Mouse (Mus musculus) heart, embryonic 14.5 days (tissue): ENCODE results near the gene Fate1. TPM values are rescaled to one million over a fixed set of nuclear protein-coding genes. Genes with fewer than 3 reads are reported as not detected.
"Not testable (repeated sequence)": the region's sequence is repeated elsewhere in the genome, so short reads cannot be mapped to it uniquely, and the experiment has no call there.

Experiments
- ATAC-seq: fragments of 200-750 bp; cut with Nextera tagmentation; 2 replicates; pipeline ENCODE4 v1.8.0; 2017; ENCODE audit warnings: low read depth, moderate TSS enrichment; ENCODE audit not compliant: insufficient number of reproducible peaks, insufficient read depth, low FRiP score
- H3K27ac ChIP-seq, 2 experiments: fragments of 200-500 bp in 1 of 2; fragments of 300-500 bp in 1 of 2; sonication (generic) in 1 of 2; replicated peaks in 1 of 2; 2 replicates each; pipeline ENCODE4 v1.5.1; 2012 to 2014; ENCODE audit warnings: low read depth in 2 of 2, low read length in 2 of 2, control low read depth in 1 of 2, mild to moderate bottlenecking in 1 of 2, mixed read lengths in 1 of 2; ENCODE audit not compliant: control insufficient read depth in 1 of 2, insufficient read depth in 1 of 2
- H3K27me3 ChIP-seq: fragments of 300-500 bp; sonication (generic); 2 replicates; pipeline ENCODE4 v1.6.1; 2014; ENCODE audit warnings: mild to moderate bottlenecking, low read length, control low read depth; ENCODE audit not compliant: control insufficient read depth, insufficient read depth
- H3K36me3 ChIP-seq: fragments of 300-500 bp; sonication (generic); 2 replicates; pipeline ENCODE4 v1.6.1; 2014; ENCODE audit warnings: mild to moderate bottlenecking, control low read depth, low read length, mixed read lengths; ENCODE audit not compliant: control insufficient read depth, insufficient read depth
- H3K4me1 ChIP-seq, 2 experiments: fragments of 200-500 bp in 1 of 2; fragments of 300-500 bp in 1 of 2; sonication (generic) in 1 of 2; 2 replicates each; pipeline ENCODE4 v1.6.1; 2012 to 2014; ENCODE audit warnings: low read length in 2 of 2, control low read depth in 1 of 2, mixed read lengths in 1 of 2; ENCODE audit not compliant: control insufficient read depth in 2 of 2, insufficient read depth in 2 of 2
- H3K4me2 ChIP-seq: fragments of 300-500 bp; sonication (generic); 2 replicates; pipeline ENCODE4 v1.6.1; 2014; ENCODE audit warnings: mild to moderate bottlenecking, low read length
- H3K4me3 ChIP-seq, 2 experiments: fragments of 200-500 bp in 1 of 2; fragments of 300-500 bp in 1 of 2; sonication (generic) in 1 of 2; 2 replicates each; pipeline ENCODE4 v1.5.1; 2012 to 2014; ENCODE audit warnings: low read length in 2 of 2, mild to moderate bottlenecking in 2 of 2, control low read depth in 1 of 2, low read depth in 1 of 2, moderate library complexity in 1 of 2; ENCODE audit not compliant: control insufficient read depth in 1 of 2, insufficient read depth in 1 of 2
- H3K9ac ChIP-seq: fragments of 300-500 bp; sonication (generic); 2 replicates; pipeline ENCODE4 v1.6.1; 2014; ENCODE audit warnings: mild to moderate bottlenecking, low read length
- H3K9me3 ChIP-seq: fragments of 300-500 bp; sonication (generic); 2 replicates; pipeline ENCODE4 v1.6.1; 2016; ENCODE audit warnings: low read length, control low read depth; ENCODE audit not compliant: control insufficient read depth
- WGBS: fragments of 180-500 bp; shearing (Covaris S2); extraction: QIAGEN DNeasy Blood & Tissue Kit; methylation state at CpG from one replicate; pipeline ENCODE4 v1.1.7; 2014; 5-methylcytosine and 5-hydroxymethylcytosine counted together
- polyA plus RNA-seq: library from polyadenylated mRNA; unstranded; fragments of >200 nt; fragmentation: Nextera tagmentation; extraction: Ambion mirVana; gene quantifications from 2 replicates; pipeline ENCODE4 v1.2.1, GENCODE M21; 2014

Fate1 gene
- polyA plus RNA-seq, 1 experiment from 2014 or later: not detected

- ATAC-seq: no peak
- Histone ChIP-seq H3K27ac (no peak overlapping the region), H3K4me2 (no peak overlapping the region), H3K36me3 (no peaks in the 10 kb centered on the region), H3K27me3 (no peaks in the 10 kb centered on the region), H3K4me3 (no peak overlapping the region), H3K4me1 (no peaks in the 10 kb centered on the region), H3K9me3 (no peaks in the 10 kb centered on the region), H3K9ac (no peak overlapping the region)
- WGBS: 65% methylated on average over 5 of the region's 5 CpGs
Observed at GRCm38 (mm10) chrX:71971325-71971724, 1.5 kb upstream of the Fate1 start.

- H3K9ac ChIP-seq, H3K4me3 ChIP-seq, ATAC-seq, H3K27me3 ChIP-seq, H3K9me3 ChIP-seq, H3K4me1 ChIP-seq, H3K27ac ChIP-seq, H3K4me2 ChIP-seq, H3K36me3 ChIP-seq: not testable (repeated sequence)
Observed at GRCm38 (mm10) chrX:71977681-71978080, 4.9 kb downstream of the Fate1 start.

GRCm38 (mm10) chrX:71980443-71980842 lies 7.7 kb downstream of the Fate1 start:
- no peak for ATAC-seq
- H3K36me3 ChIP-seq: no peaks in the 10 kb centered on the region
- no peak overlapping the region for H3K9ac ChIP-seq
- no peaks in the 10 kb centered on the region; a peak in 1 of 4 replicates for H3K4me1 ChIP-seq
- H3K9me3 ChIP-seq: no peaks in the 10 kb centered on the region
- WGBS: 37% methylated on average over 3 of the region's 3 CpGs
- no peak overlapping the region; a peak in 1 of 4 replicates for H3K27ac ChIP-seq
- no peak overlapping the region for H3K4me2 ChIP-seq
- no peaks in the 10 kb centered on the region for H3K27me3 ChIP-seq
- no peak overlapping the region for H3K4me3 ChIP-seq

GRCm38 (mm10) chrX:71981322-71981721 lies 8.5 kb downstream of the Fate1 start:
- WGBS: 58% methylated on average over 2 of the region's 2 CpGs

GRCm38 (mm10) chrX:71983205-71983604 lies 10.4 kb downstream of the Fate1 start:
- ATAC-seq: no peak
- no peak overlapping the region for H3K4me2 ChIP-seq
- H3K27ac ChIP-seq: no peak overlapping the region
- no peaks in the 10 kb centered on the region for H3K9me3 ChIP-seq
- no peak overlapping the region for H3K4me3 ChIP-seq
- WGBS: 75% methylated on average over 2 of the region's 2 CpGs
- no peaks in the 10 kb centered on the region for H3K36me3 ChIP-seq
- H3K9ac ChIP-seq: no peak overlapping the region
- no peaks in the 10 kb centered on the region for H3K27me3 ChIP-seq
- H3K4me1 ChIP-seq: no peaks in the 10 kb centered on the region; a peak in 1 of 4 replicates

More at GRCm38 (mm10) chrX:71981322-71981721, 8.5 kb downstream of the Fate1 start:
- Histone ChIP-seq H3K9me3 (no peaks in the 10 kb centered on the region), H3K4me3 (no peak overlapping the region), H3K9ac (no peak overlapping the region), H3K36me3 (no peaks in the 10 kb centered on the region), H3K4me2 (no peak overlapping the region), H3K4me1 (no peaks in the 10 kb centered on the region; a peak in 1 of 4 replicates), H3K27me3 (no peaks in the 10 kb centered on the region), H3K27ac (no peak overlapping the region)
- ATAC-seq: no peak

GRCm38 (mm10) chrX:71983775-71984174 lies 11.0 kb downstream of the Fate1 start:
- H3K9ac ChIP-seq: no peak overlapping the region

GRCm38 (mm10) chrX:71991549-71991948 lies 18.8 kb downstream of the Fate1 start, which contains the start of gene Cnga2:
Gene Cnga2, plus strand, starts transcription at chrX:71991849.
- Histone ChIP-seq H3K9me3 (no peaks in the 10 kb centered on the region), H3K36me3 (no peaks in the 10 kb centered on the region), H3K4me3 (no peak within 1 kb of the TSS), H3K27me3 (no peaks in the 10 kb centered on the region), H3K27ac (no peak within 1 kb of the TSS), H3K9ac (no peak within 1 kb of the TSS), H3K4me2 (no peak within 1 kb of the TSS), H3K4me1 (no peaks in the 10 kb centered on the region)
- 61% methylated on average over 3 of the region's 3 CpGs for WGBS
- ATAC-seq: no peak

More at GRCm38 (mm10) chrX:71983775-71984174, 11.0 kb downstream of the Fate1 start:
- H3K36me3 ChIP-seq: no peaks in the 10 kb centered on the region
- H3K4me3 ChIP-seq: no peak overlapping the region
- ATAC-seq: no peak
- 64% methylated on average over 1 of the region's 1 CpGs for WGBS
- H3K27me3 ChIP-seq: no peaks in the 10 kb centered on the region
- H3K4me1 ChIP-seq: no peaks in the 10 kb centered on the region; a peak in 1 of 4 replicates
- H3K9me3 ChIP-seq: no peaks in the 10 kb centered on the region
- no peak overlapping the region for H3K27ac ChIP-seq
- no peak overlapping the region for H3K4me2 ChIP-seq

- ATAC-seq: no peak
- WGBS: 47% methylated on average over 1 of the region's 1 CpGs
- H3K27ac ChIP-seq: no peak overlapping the region
- H3K9me3 ChIP-seq: no peaks in the 10 kb centered on the region
- no peaks in the 10 kb centered on the region for H3K4me1 ChIP-seq
- no peaks in the 10 kb centered on the region for H3K36me3 ChIP-seq
- no peak overlapping the region for H3K9ac ChIP-seq
- no peak overlapping the region for H3K4me3 ChIP-seq
- no peak overlapping the region for H3K4me2 ChIP-seq
- no peaks in the 10 kb centered on the region for H3K27me3 ChIP-seq
Observed at GRCm38 (mm10) chrX:71995972-71996371, 23.2 kb downstream of the Fate1 start.
